24 mouse cellular contexts compared by ENCODE assay signal in genomic region chr14:38547257-38547656, GRCm38 (mm10).
DNase-seq lines count a peak whose midpoint lies in the region; ATAC-seq and TF ChIP-seq lines count a peak whose summit lies in the region.
"Had no signal": no experiment of that assay in that cellular context is flagged by ENCODE, and none has a peak within 500 bp of the region (broad histone marks: within the 10 kb centered on the region; RNA-seq: fewer than 3 reads in every experiment).

No protein-coding gene starts in this region.

- H3K4me1 ChIP-seq in forebrain, postnatal 0 days (ENCODE audit: insufficient read depth) = no peaks in the 10 kb centered on the region
- H3K4me1 ChIP-seq in forebrain, embryonic 15.5 days = no peaks in the 10 kb centered on the region
- no peaks in the 10 kb centered on the region for H3K4me1 ChIP-seq in lung, embryonic 14.5 days (ENCODE audit: insufficient read depth)
- H3K4me1 ChIP-seq: embryonic facial prominence, embryonic 15.5 days; forebrain, embryonic 10.5 days; heart, embryonic 10.5 days; hindbrain, embryonic 12.5 days had no signal

- no peak overlapping the region for H3K4me2 ChIP-seq in forebrain, postnatal 0 days (ENCODE audit: low read depth)
- H3K4me2 ChIP-seq in forebrain, embryonic 15.5 days (replicated peaks) = no peak overlapping the region
- no peak overlapping the region for H3K4me2 ChIP-seq in lung, embryonic 14.5 days
- H3K4me2 ChIP-seq: embryonic facial prominence, embryonic 15.5 days; hindbrain, embryonic 12.5 days had no signal

- peak; percentile 6; the same call in 1 of the 2 replicates for ATAC-seq in forebrain, postnatal 0 days
- ATAC-seq in forebrain, embryonic 15.5 days (replicated peaks) = no peak
- no peak for ATAC-seq in lung, embryonic 14.5 days (ENCODE audit: insufficient read depth)
- ATAC-seq: inflammation-experienced regulatory T-cells, adult 6 months had no signal

- 43% methylated on average over 2 of the region's 2 CpGs for WGBS in forebrain, postnatal 0 days
- WGBS in forebrain, embryonic 15.5 days = 33% methylated on average over 2 of the region's 2 CpGs
- 59% methylated on average over 2 of the region's 2 CpGs for WGBS in lung, embryonic 14.5 days

- no peak overlapping the region for H3K27ac ChIP-seq in forebrain, postnatal 0 days (ENCODE audit: low read depth, low read length)
- no peak overlapping the region for H3K27ac ChIP-seq in forebrain, embryonic 15.5 days (replicated peaks)
- no peak overlapping the region for H3K27ac ChIP-seq in lung, embryonic 14.5 days (ENCODE audit: low read depth)
- H3K27ac ChIP-seq: embryonic facial prominence, embryonic 15.5 days; forebrain, embryonic 10.5 days; heart, embryonic 10.5 days; hindbrain, embryonic 12.5 days had no signal

- DNase-seq in forebrain, postnatal 0 days = peak; percentile 4
- DNase-seq in lung, embryonic 14.5 days = peak; percentile 1
- no peak for DNase-seq in lung, postnatal 4 days
- peak; percentile 57 for DNase-seq in retina, postnatal 1 day
- DNase-seq in retina, embryonic 14.5 days (ENCODE audit: low spot score) = no peak
- no peak for DNase-seq in kidney, postnatal 10 days
- no peak for DNase-seq in ovary, postnatal 36 days (ENCODE audit: low spot score)
- DNase-seq: adrenal gland, adult 2 months; adrenal gland, postnatal 25 days; cerebellum, adult 11 months; cerebellum, adult 8-10 months; cerebellum, postnatal 14 days; embryo, embryonic 11 days; gastrocnemius, postnatal 10 days; heart, adult 18-20 months; heart, postnatal 10 days; heart, postnatal 4 days had no signal

- no peaks in the 10 kb centered on the region for H3K36me3 ChIP-seq in forebrain, postnatal 0 days (ENCODE audit: insufficient read depth)
- H3K36me3 ChIP-seq in forebrain, embryonic 15.5 days = no peaks in the 10 kb centered on the region
- H3K36me3 ChIP-seq in lung, embryonic 14.5 days (ENCODE audit: insufficient read depth) = no peaks in the 10 kb centered on the region
- H3K36me3 ChIP-seq: embryonic facial prominence, embryonic 15.5 days; forebrain, embryonic 10.5 days; heart, embryonic 10.5 days; hindbrain, embryonic 12.5 days had no signal

- no peak overlapping the region for H3K4me3 ChIP-seq in forebrain, postnatal 0 days (ENCODE audit: low read depth, low read length)
- H3K4me3 ChIP-seq in forebrain, embryonic 15.5 days = no peak overlapping the region
- H3K4me3 ChIP-seq in lung, embryonic 14.5 days (ENCODE audit: low read depth, low read length) = no peak overlapping the region
- H3K4me3 ChIP-seq: embryonic facial prominence, embryonic 15.5 days; erythroblast, embryonic 14.5 days; forebrain, embryonic 10.5 days; heart, embryonic 10.5 days; hindbrain, embryonic 12.5 days had no signal

- H3K27me3 ChIP-seq in forebrain, postnatal 0 days (ENCODE audit: insufficient read depth, low read length) = no peaks in the 10 kb centered on the region
- H3K27me3 ChIP-seq in forebrain, embryonic 15.5 days = no peaks in the 10 kb centered on the region
- H3K27me3 ChIP-seq in lung, embryonic 14.5 days (ENCODE audit: insufficient read depth, low read length) = no peaks in the 10 kb centered on the region
- H3K27me3 ChIP-seq: embryonic facial prominence, embryonic 15.5 days; hindbrain, embryonic 12.5 days had no signal

- H3K9ac ChIP-seq in forebrain, postnatal 0 days = no peak overlapping the region
- H3K9ac ChIP-seq in forebrain, embryonic 15.5 days (replicated peaks) = no peak overlapping the region
- no peak overlapping the region for H3K9ac ChIP-seq in lung, embryonic 14.5 days
- H3K9ac ChIP-seq: embryonic facial prominence, embryonic 15.5 days; hindbrain, embryonic 12.5 days had no signal

- no peaks in the 10 kb centered on the region for H3K9me3 ChIP-seq in forebrain, postnatal 0 days (ENCODE audit: low read length)
- H3K9me3 ChIP-seq in forebrain, embryonic 15.5 days = no peaks in the 10 kb centered on the region
- H3K9me3 ChIP-seq in lung, embryonic 14.5 days (ENCODE audit: low read depth, low read length) = no peaks in the 10 kb centered on the region
- H3K9me3 ChIP-seq: embryonic facial prominence, embryonic 15.5 days; forebrain, embryonic 10.5 days; heart, embryonic 10.5 days; hindbrain, embryonic 12.5 days had no signal

- TF ChIP-seq CTCF in forebrain, postnatal 0 days (IDR thresholded peaks at IDR 0.05; ENCODE audit: low read depth) = no peak
- no peak for TF ChIP-seq CTCF in lung, embryonic 14.5 days (IDR thresholded peaks at IDR 0.05; ENCODE audit: low read depth)

Comparison
In these comparisons a context has a peak if more than half of its experiments do, and no peak if none do; other contexts are left out.
1. DNase-seq: peak in forebrain, postnatal 0 days (single experiment), lung, embryonic 14.5 days (single experiment) and retina, postnatal 1 day (single experiment); none in lung, postnatal 4 days (0 of 2), retina, embryonic 14.5 days (single experiment), kidney, postnatal 10 days (single experiment) and ovary, postnatal 36 days (single experiment).